Mouse (Mus musculus) thymus, adult 2 months (tissue): Measurements from ENCODE around the gene Cd180.

Experiments
- CTCF ChIP-seq: fragments of 200-500 bp; IDR thresholded peaks from 2 replicates; pipeline ENCODE4 v1.5.1; 2012; ENCODE audit warnings: mild to moderate bottlenecking, control low read depth, low read length, moderate library complexity, borderline replicate concordance; ENCODE audit not compliant: control insufficient read depth, poor library complexity, insufficient read depth; ENCODE audit errors: extremely low read depth
- POLR2A ChIP-seq: fragments of 200-500 bp; IDR thresholded peaks from 2 replicates; pipeline ENCODE4 v1.6.1; 2012; ENCODE audit warnings: mild to moderate bottlenecking, low read length, control low read depth, moderate library complexity; ENCODE audit not compliant: control insufficient read depth, poor library complexity, insufficient read depth; ENCODE audit errors: extremely low read depth

DNA sequence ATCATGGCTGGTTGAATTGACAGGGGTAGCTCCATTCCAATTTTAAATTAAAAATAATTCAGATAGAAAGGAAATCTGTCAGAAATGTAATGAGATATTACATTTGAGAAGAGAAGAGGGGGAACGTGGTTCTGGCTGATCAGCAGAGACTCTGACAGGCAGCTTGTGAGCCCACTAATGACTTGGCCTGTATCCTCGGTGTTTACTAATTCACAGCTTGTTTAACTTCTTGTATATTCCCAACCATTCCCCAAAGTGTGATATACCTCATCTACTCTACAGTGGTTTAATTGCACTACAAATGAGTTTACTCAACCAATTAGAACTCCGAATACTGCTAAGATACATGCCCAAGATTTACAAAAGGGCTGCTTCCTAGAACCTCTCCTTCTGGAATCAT lies 85.9 kb downstream of the Cd180 start:
- no peak for TF ChIP-seq POLR2A
- no peak for TF ChIP-seq CTCF
